Mouse (Mus musculus) heart, adult 9 months (tissue): ENCODE data around the gene Olfr773.
"Not testable (repeated sequence)": the region's sequence is repeated elsewhere in the genome, so short reads cannot be mapped to it uniquely, and the experiment has no call there.

Source experiments
- DNase-seq, 2 experiments: peaks; one replicate each; pipeline ENCODE4 v3.0.0; 2022; ENCODE audit warnings: low spot score in 2 of 2

Olfr773 gene

GRCm38 (mm10) chr10:129187319-129187718 is at the start of gene Olfr773:
TSS of gene Olfr773 (minus strand) at chr10:129187419.
- not testable (repeated sequence) for DNase-seq

GRCm38 (mm10) chr10:129235904-129236303 is 48.7 kb upstream of the Olfr773 start, which contains the start of gene Olfr774:
TSS of gene Olfr774 (plus strand) at chr10:129236204.
- DNase-seq = no peak

GRCm38 (mm10) chr10:129230737-129231136 is 43.5 kb upstream of the Olfr773 start:
- no peak for DNase-seq

GRCm38 (mm10) chr10:129177821-129178220 is 9.4 kb downstream of the Olfr773 start, which contains the start of gene Olfr772:
TSS of gene Olfr772 (minus strand) at chr10:129177921.
- not testable (repeated sequence) for DNase-seq

- DNase-seq = no peak
Observed at GRCm38 (mm10) chr10:129164651-129165050, 22.6 kb downstream of the Olfr773 start, which contains the start of gene Olfr771. TSS of gene Olfr771 (minus strand) at chr10:129164751.

- no peak for DNase-seq
Observed at GRCm38 (mm10) chr10:129138898-129139297, 48.3 kb downstream of the Olfr773 start, which contains the start of gene Olfr770. TSS of gene Olfr770 (minus strand) at chr10:129138998.
